Mouse (Mus musculus): Measurements from ENCODE around the gene Trim24. TPM values are rescaled to one million over a fixed set of nuclear protein-coding genes. Genes with fewer than 3 reads are reported as not detected.

The Trim24 gene
- polyA plus RNA-seq, 1 experiment from 2014 or later: 32.6 TPM

GRCm38 (mm10) chr6:37967386-37967785, 96.8 kb downstream of the Trim24 start:
- Histone ChIP-seq H3K27ac (no peak overlapping the region), H3K4me3 (replicated peaks) (no peak overlapping the region), H3K36me3 (replicated peaks) (peaks cover 60% of the 10 kb centered on the region), H3K4me1 (no peaks in the 10 kb centered on the region), H3K4me2 (no peak overlapping the region), H3K9me3 (no peaks in the 10 kb centered on the region), H3K27me3 (no peaks in the 10 kb centered on the region), H3K9ac (no peak overlapping the region)
- no peak for ATAC-seq (ENCODE audit: low FRiP score)
- 92% methylated on average over 4 of the region's 4 CpGs for WGBS

DNA sequence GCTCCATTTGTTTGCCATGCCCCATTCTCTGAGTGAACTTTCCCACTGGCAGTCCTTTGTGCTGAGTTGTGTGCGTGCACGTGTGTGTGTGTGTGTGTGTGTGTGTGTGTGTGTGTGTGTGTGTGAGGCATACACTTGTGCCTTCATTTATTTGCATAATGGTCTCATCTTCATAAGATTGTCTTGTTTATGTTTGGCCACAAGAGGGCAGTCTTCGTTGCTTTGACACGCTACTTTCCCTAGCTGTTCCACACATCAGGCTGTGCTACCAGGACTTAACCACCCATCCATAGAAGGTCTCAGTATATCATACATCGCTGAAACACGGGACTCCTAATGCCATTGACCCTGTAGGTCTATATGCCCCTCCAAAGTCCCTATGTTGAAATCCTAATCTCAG, 136.8 kb downstream of the Trim24 start:
- no peak overlapping the region for H3K9ac ChIP-seq
- H3K27me3 ChIP-seq: no peaks in the 10 kb centered on the region
- no peak overlapping the region for H3K27ac ChIP-seq
- ATAC-seq (ENCODE audit: low FRiP score): peak; percentile 79
- H3K4me2 ChIP-seq: no peak overlapping the region
- no peaks in the 10 kb centered on the region for H3K36me3 ChIP-seq (replicated peaks)
- no peaks in the 10 kb centered on the region for H3K9me3 ChIP-seq
- 9% methylated on average over 6 of the region's 6 CpGs for WGBS
- no peak overlapping the region for H3K4me3 ChIP-seq (replicated peaks)
- no peaks in the 10 kb centered on the region; the same call in 1 of the 2 replicates for H3K4me1 ChIP-seq

- Histone ChIP-seq H3K27me3 (no peaks in the 10 kb centered on the region), H3K27ac (no peak overlapping the region), H3K9ac (no peak overlapping the region), H3K4me1 (peaks cover 2% of the 10 kb centered on the region; the same call in 1 of the 2 replicates), H3K9me3 (no peaks in the 10 kb centered on the region), H3K36me3 (replicated peaks) (no peaks in the 10 kb centered on the region), H3K4me3 (replicated peaks) (no peak overlapping the region), H3K4me2 (no peak overlapping the region)
- ATAC-seq (ENCODE audit: low FRiP score): no peak
- WGBS: 84% methylated on average over 2 of the region's 2 CpGs
Observed at GRCm38 (mm10) chr6:38012829-38013228, 142.2 kb downstream of the Trim24 start.

Other genes starting within 250 kb of the Trim24 start
- 1.1 and 1.9 TPM in 2 replicates for gene Svopl, start 176.2 kb downstream of the Trim24 start, polyA plus RNA-seq (2016; fragmentation: Nextera tagmentation; extraction: Ambion mirVana)
- not detected in 2 replicates for gene Tmem213, start 238.4 kb downstream of the Trim24 start, polyA plus RNA-seq (2016; fragmentation: Nextera tagmentation; extraction: Ambion mirVana)